Mouse (Mus musculus): Measurements from ENCODE around the gene Prkag3.

Gene Prkag3

GRCm38 (mm10) chr1:74754175-74754785, 5.3 kb upstream of the Prkag3 start:
- DNase-seq: no peak

GRCm38 (mm10) chr1:74753266-74753974, 4.4 kb upstream of the Prkag3 start:
- no peak for DNase-seq

GRCm38 (mm10) chr1:74752833-74753232, 3.8 kb upstream of the Prkag3 start:
- no peak for DNase-seq

GRCm38 (mm10) chr1:74752150-74752549, 3.1 kb upstream of the Prkag3 start:
- DNase-seq: no peak

- DNase-seq: no peak
Measured at GRCm38 (mm10) chr1:74750683-74751082, 1.7 kb upstream of the Prkag3 start.

GRCm38 (mm10) chr1:74749301-74749700, 280 bp upstream of the Prkag3 start:
- no peak for DNase-seq

GRCm38 (mm10) chr1:74747335-74747734, 1.7 kb downstream of the Prkag3 start:
- DNase-seq: no peak

- DNase-seq: no peak
Measured at GRCm38 (mm10) chr1:74740846-74741245, 8.2 kb downstream of the Prkag3 start.

- no peak for DNase-seq
Measured at GRCm38 (mm10) chr1:74737500-74737899, 11.5 kb downstream of the Prkag3 start.

GRCm38 (mm10) chr1:74736977-74737376, 12.0 kb downstream of the Prkag3 start:
- DNase-seq: no peak

- DNase-seq: no peak
Measured at GRCm38 (mm10) chr1:74728446-74728845, 20.6 kb downstream of the Prkag3 start.

- DNase-seq: no peak
Measured at GRCm38 (mm10) chr1:74726674-74727073, 22.3 kb downstream of the Prkag3 start.

GRCm38 (mm10) chr1:74726114-74726513, 22.9 kb downstream of the Prkag3 start:
- no peak for DNase-seq

- DNase-seq: no peak
Measured at GRCm38 (mm10) chr1:74723748-74724147, 25.3 kb downstream of the Prkag3 start.

- DNase-seq: no peak
Measured at GRCm38 (mm10) chr1:74721657-74722056, 27.4 kb downstream of the Prkag3 start.

- no peak for DNase-seq
Measured at GRCm38 (mm10) chr1:74719281-74719680, 29.7 kb downstream of the Prkag3 start.

GRCm38 (mm10) chr1:74718113-74718512, 30.9 kb downstream of the Prkag3 start:
- DNase-seq: no peak

- DNase-seq: no peak
Measured at GRCm38 (mm10) chr1:74715886-74716285, 33.1 kb downstream of the Prkag3 start.

GRCm38 (mm10) chr1:74715468-74715867, 33.6 kb downstream of the Prkag3 start:
- no peak for DNase-seq

GRCm38 (mm10) chr1:74714967-74715366, 34.1 kb downstream of the Prkag3 start:
- DNase-seq: no peak

- no peak for DNase-seq
Measured at GRCm38 (mm10) chr1:74713859-74714730, 34.9 kb downstream of the Prkag3 start.

GRCm38 (mm10) chr1:74713099-74713858, 35.7 kb downstream of the Prkag3 start, which contains the start of gene Cyp27a1:
Gene Cyp27a1, plus strand, starts transcription at chr1:74713574.
- no peak for DNase-seq
